Mouse (Mus musculus): ENCODE measurements at regions not wholly inside any gene's neighbourhood (a gene's known extent, or its start where the extent isn't known, plus 50 kb on each side); places are given as distances from the start of the nearest gene placed in this dataset.
A peak's percentile ranks its signal among the peaks of the same experiment; 100 is the strongest.
"Not testable (repeated sequence)": the region's sequence is repeated elsewhere in the genome, so short reads cannot be mapped to it uniquely, and the experiment has no call there.

DNA sequence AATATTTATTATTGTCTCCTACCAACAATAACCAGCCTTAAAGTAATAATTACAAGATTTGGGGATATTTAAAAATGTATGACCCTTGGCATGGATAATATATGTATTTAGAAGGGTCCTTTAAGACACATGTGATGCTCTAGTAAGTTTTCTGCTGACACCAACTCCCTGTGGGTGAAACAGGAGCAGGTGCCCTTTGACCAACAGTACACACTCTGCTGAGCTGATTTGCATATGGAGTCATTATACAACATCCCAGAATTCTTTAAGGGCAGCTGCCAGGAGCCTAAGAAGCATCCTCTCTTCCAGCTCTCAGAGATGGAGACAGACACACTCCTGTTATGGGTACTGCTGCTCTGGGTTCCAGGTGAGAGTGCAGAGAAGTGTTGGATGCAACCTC is 274.1 kb downstream of the Rpia start:
- Histone ChIP-seq H3K4me1 (ENCODE audit: control insufficient read depth, insufficient read depth, low read length) (no peaks in the 10 kb centered on the region), H3K27ac (ENCODE audit: low read depth, low read length) (no peak overlapping the region), H3K4me3 (ENCODE audit: low read depth, low read length) (no peak overlapping the region), H3K4me2 (ENCODE audit: low read depth, low read length) (no peak overlapping the region), H3K9me3 (ENCODE audit: control insufficient read depth, low read length) (no peaks in the 10 kb centered on the region), H3K36me3 (ENCODE audit: control insufficient read depth, insufficient read depth, low read length) (no peaks in the 10 kb centered on the region), H3K27me3 (ENCODE audit: control insufficient read depth, insufficient read depth, low read length) (no peaks in the 10 kb centered on the region), H3K9ac (replicated peaks; ENCODE audit: low read depth, low read length) (no peak overlapping the region)
- ATAC-seq (ENCODE audit: low read depth) = no peak

DNA sequence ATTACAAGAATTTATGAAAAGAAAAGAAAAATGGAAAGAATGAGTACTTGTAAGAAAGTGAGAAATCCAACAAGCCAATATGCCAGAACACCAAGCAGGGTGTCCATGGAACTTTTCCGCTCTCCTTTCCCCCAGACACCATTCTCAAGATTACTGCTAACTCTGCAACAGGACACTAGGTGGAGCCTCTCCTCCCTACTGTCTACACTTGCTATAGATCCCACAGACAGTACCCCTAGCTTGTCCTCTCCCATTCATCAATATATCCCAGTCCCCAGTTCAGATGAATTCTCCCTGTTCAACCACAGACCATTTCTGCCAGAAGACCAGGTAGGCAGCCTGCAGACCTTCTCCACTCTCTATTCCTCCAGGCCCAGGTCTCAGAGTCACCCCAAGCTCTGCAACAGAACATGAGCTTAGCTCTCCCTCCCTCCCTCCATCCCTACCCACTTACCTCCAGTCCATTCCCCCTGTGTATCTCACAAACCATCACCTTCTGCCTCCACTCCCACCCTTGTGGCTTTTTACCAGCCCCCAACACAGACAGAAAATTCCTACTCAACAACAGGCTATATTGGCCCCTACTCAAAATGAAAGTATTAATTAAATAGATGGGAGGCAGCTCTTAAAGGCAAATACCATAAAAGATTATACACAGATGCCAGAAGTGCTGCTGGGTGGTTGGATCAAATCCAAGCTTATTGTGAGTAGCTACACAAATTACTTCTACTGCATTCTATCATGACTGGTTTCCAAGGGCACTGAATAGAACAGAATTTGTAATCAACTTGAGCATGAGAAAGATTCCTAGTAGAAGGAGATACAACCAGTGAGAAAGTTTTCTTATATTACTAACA is 323.2 kb downstream of the Rpia start:
- Histone ChIP-seq H3K4me3 (ENCODE audit: low read depth, low read length) (no peak overlapping the region), H3K4me2 (ENCODE audit: low read depth, low read length) (no peak overlapping the region), H3K27me3 (ENCODE audit: control insufficient read depth, insufficient read depth, low read length) (no peaks in the 10 kb centered on the region), H3K27ac (ENCODE audit: low read depth, low read length) (no peak overlapping the region), H3K4me1 (ENCODE audit: control insufficient read depth, insufficient read depth, low read length) (no peaks in the 10 kb centered on the region), H3K36me3 (ENCODE audit: control insufficient read depth, insufficient read depth, low read length) (no peaks in the 10 kb centered on the region), H3K9ac (replicated peaks; ENCODE audit: low read depth, low read length) (no peak overlapping the region), H3K9me3 (ENCODE audit: control insufficient read depth, low read length) (no peaks in the 10 kb centered on the region)
- ATAC-seq (ENCODE audit: low read depth) = peak; percentile 70; the same call in 1 of the 2 replicates
- WGBS = 79% methylated on average over 1 of the region's 1 CpGs

DNA sequence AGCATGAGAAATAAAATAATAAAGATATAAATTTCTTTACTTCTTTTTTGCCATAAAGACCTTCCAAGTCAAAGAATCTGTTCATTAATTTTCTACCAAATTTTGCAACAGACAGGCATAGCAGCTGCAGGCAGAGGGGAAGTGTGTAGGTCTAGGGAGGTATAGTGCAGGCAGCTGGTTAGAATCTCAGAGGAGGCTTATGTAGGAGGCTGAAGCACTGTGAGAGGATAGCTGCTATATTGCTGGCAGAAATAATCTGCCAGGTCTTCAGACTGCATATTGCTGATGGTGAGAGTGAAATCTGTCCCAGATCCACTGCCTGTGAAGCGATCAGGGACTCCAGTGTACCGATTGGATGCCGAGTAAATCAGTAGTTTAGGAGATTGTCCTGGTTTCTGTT is 334.8 kb downstream of the Rpia start:
- Histone ChIP-seq H3K4me3 (ENCODE audit: low read depth, low read length) (no peak overlapping the region), H3K36me3 (ENCODE audit: control insufficient read depth, insufficient read depth, low read length) (no peaks in the 10 kb centered on the region), H3K27ac (ENCODE audit: low read depth, low read length) (no peak overlapping the region), H3K4me1 (ENCODE audit: control insufficient read depth, insufficient read depth, low read length) (no peaks in the 10 kb centered on the region), H3K9me3 (ENCODE audit: control insufficient read depth, low read length) (no peaks in the 10 kb centered on the region), H3K9ac (replicated peaks; ENCODE audit: low read depth, low read length) (no peak overlapping the region), H3K27me3 (ENCODE audit: control insufficient read depth, insufficient read depth, low read length) (no peaks in the 10 kb centered on the region), H3K4me2 (ENCODE audit: low read depth, low read length) (no peak overlapping the region)
- no peak for ATAC-seq (ENCODE audit: low read depth)
- WGBS = 97% methylated on average over 3 of the region's 3 CpGs

DNA sequence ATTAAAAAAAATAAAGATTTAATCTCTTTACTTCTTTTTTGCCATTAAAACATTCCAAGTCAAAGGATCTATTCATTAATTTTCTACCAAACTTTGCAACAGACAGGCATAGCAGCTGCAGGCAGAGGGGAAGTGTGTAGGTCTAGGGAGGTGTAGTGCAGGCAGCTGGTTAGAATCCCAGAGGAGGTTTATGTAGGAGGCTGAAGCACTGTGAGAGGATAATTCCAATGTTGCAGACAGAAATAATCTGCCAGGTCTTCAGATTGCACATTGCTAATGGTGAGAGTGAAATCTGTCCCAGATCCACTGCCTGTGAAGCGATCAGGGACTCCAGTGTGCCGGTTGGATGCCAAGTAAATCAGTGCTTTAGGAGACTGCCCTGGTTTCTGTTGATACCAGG is 357.3 kb downstream of the Rpia start:
- H3K27me3 ChIP-seq (ENCODE audit: control insufficient read depth, insufficient read depth, low read length); H3K4me2 ChIP-seq (ENCODE audit: low read depth, low read length); H3K36me3 ChIP-seq (ENCODE audit: control insufficient read depth, insufficient read depth, low read length); H3K9ac ChIP-seq (replicated peaks; ENCODE audit: low read depth, low read length); H3K9me3 ChIP-seq (ENCODE audit: control insufficient read depth, low read length); H3K4me1 ChIP-seq (ENCODE audit: control insufficient read depth, insufficient read depth, low read length); H3K4me3 ChIP-seq (ENCODE audit: low read depth, low read length); H3K27ac ChIP-seq (ENCODE audit: low read depth, low read length); ATAC-seq (ENCODE audit: low read depth): not testable (repeated sequence)
- WGBS = 92% methylated on average over 2 of the region's 2 CpGs

DNA sequence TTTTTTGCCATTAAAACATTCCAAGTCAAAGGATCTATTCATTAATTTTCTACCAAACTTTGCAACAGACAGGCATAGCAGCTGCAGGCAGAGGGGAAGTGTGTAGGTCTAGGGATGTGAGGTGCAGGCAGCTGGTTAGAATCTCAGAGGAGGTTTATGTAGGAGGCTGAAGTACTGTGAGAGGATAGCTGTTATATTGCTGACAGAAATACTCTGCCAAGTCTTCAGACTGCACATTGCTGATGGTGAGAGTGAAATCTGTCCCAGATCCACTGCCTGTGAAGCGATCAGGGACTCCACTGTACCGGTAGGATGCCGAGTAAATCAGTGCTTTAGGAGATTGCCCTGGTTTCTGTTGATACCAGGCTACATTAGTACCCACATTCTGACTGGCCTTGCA is 385.7 kb downstream of the Rpia start:
- not testable (repeated sequence) for ATAC-seq (ENCODE audit: low read depth); H3K36me3 ChIP-seq (ENCODE audit: control insufficient read depth, insufficient read depth, low read length); H3K4me1 ChIP-seq (ENCODE audit: control insufficient read depth, insufficient read depth, low read length); H3K4me3 ChIP-seq (ENCODE audit: low read depth, low read length); H3K27ac ChIP-seq (ENCODE audit: low read depth, low read length); H3K9me3 ChIP-seq (ENCODE audit: control insufficient read depth, low read length); H3K27me3 ChIP-seq (ENCODE audit: control insufficient read depth, insufficient read depth, low read length); H3K9ac ChIP-seq (replicated peaks; ENCODE audit: low read depth, low read length); H3K4me2 ChIP-seq (ENCODE audit: low read depth, low read length)
- 92% methylated on average over 3 of the region's 3 CpGs for WGBS

DNA sequence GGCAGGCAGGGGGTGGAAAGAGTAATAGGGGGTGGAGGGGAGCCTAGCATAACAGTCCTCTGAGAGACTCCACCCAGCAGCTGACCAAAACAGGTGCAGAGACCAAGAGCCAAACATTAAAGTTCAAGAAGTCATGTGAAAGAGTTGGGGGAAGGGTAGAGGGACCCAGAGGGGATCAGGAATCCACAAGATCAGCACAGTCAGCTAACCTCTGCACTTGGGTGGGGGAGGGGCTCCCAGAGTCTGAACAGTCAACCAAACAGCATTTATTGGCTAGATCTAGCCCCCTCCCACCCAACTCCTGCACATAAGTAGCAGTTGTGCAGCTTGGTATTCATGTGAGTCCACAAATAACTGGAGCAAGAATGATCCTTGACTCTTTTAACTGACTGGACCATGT is 402.2 kb downstream of the Rpia start:
- H3K4me3 ChIP-seq (ENCODE audit: low read depth, low read length); H3K36me3 ChIP-seq (ENCODE audit: control insufficient read depth, insufficient read depth, low read length); H3K4me1 ChIP-seq (ENCODE audit: control insufficient read depth, insufficient read depth, low read length); ATAC-seq (ENCODE audit: low read depth); H3K27me3 ChIP-seq (ENCODE audit: control insufficient read depth, insufficient read depth, low read length); H3K27ac ChIP-seq (ENCODE audit: low read depth, low read length); H3K9ac ChIP-seq (replicated peaks; ENCODE audit: low read depth, low read length); H3K4me2 ChIP-seq (ENCODE audit: low read depth, low read length); H3K9me3 ChIP-seq (ENCODE audit: control insufficient read depth, low read length): not testable (repeated sequence)

DNA sequence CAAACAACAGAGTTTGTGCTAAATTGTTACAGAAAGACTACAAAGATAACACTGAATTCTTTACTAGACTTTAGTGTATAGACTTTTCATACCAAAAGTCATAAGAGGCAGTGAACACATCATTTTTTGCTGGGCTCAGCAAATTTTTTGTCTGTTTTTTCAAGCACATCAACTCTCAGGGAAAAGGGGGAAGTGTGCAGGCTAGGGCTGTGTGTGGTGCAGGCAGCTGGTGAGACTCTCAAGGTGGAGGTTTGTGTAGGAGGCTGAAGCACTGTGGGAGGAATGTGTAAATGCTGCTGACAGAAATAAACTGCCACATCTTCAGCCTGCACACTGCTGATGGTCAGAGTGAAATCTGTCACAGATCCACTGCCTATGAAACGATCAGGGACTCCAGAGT is 405.6 kb downstream of the Rpia start:
- not testable (repeated sequence) for H3K9ac ChIP-seq (replicated peaks; ENCODE audit: low read depth, low read length); H3K27ac ChIP-seq (ENCODE audit: low read depth, low read length); H3K4me1 ChIP-seq (ENCODE audit: control insufficient read depth, insufficient read depth, low read length); H3K27me3 ChIP-seq (ENCODE audit: control insufficient read depth, insufficient read depth, low read length); H3K4me3 ChIP-seq (ENCODE audit: low read depth, low read length); H3K9me3 ChIP-seq (ENCODE audit: control insufficient read depth, low read length); ATAC-seq (ENCODE audit: low read depth); H3K4me2 ChIP-seq (ENCODE audit: low read depth, low read length); H3K36me3 ChIP-seq (ENCODE audit: control insufficient read depth, insufficient read depth, low read length)
- no CpG with 5 or more reads among the region's 1 CpGs for WGBS

DNA sequence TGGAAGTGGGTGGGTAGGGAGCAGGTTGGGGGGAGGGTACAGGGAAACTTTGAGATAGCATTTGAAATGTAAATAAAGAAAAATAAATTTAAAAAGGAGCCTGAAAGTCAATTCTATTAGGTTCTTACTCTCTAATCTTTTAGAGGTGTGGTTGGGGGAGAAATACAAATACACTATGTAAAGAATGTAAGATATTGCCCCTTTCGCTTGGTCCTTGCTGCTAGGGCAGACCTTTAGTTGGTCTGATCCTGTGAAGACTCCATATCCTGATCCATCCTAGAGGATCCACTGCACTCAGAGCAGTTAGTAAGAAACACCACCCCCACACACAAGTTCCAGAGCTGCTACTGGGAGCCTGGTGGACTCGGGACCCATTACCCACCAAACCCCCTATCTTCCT is 412.7 kb downstream of the Rpia start:
- ATAC-seq (ENCODE audit: low read depth); H3K9ac ChIP-seq (replicated peaks; ENCODE audit: low read depth, low read length); H3K27me3 ChIP-seq (ENCODE audit: control insufficient read depth, insufficient read depth, low read length); H3K4me2 ChIP-seq (ENCODE audit: low read depth, low read length); H3K9me3 ChIP-seq (ENCODE audit: control insufficient read depth, low read length); H3K27ac ChIP-seq (ENCODE audit: low read depth, low read length); H3K36me3 ChIP-seq (ENCODE audit: control insufficient read depth, insufficient read depth, low read length); H3K4me1 ChIP-seq (ENCODE audit: control insufficient read depth, insufficient read depth, low read length); H3K4me3 ChIP-seq (ENCODE audit: low read depth, low read length): not testable (repeated sequence)
- 95% methylated on average over 2 of the region's 2 CpGs for WGBS

DNA sequence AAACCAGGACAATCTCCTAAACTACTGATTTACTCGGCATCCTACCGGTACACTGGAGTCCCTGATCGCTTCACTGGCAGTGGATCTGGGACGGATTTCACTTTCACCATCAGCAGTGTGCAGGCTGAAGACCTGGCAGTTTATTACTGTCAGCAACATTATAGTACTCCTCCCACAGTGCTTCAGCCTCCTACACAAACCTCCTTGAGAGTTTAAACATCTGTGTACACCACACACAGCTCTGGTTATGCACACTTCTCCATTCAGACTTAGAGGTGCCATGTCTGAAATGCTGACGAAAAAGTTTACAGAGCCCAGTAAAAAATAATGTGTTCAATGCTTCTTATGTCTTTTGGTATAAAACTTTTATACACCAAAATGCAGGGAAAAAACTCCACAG is 420.2 kb downstream of the Rpia start:
- not testable (repeated sequence) for H3K4me3 ChIP-seq (ENCODE audit: low read depth, low read length); H3K27ac ChIP-seq (ENCODE audit: low read depth, low read length); H3K4me1 ChIP-seq (ENCODE audit: control insufficient read depth, insufficient read depth, low read length); ATAC-seq (ENCODE audit: low read depth); H3K4me2 ChIP-seq (ENCODE audit: low read depth, low read length); H3K9ac ChIP-seq (replicated peaks; ENCODE audit: low read depth, low read length); H3K36me3 ChIP-seq (ENCODE audit: control insufficient read depth, insufficient read depth, low read length); H3K27me3 ChIP-seq (ENCODE audit: control insufficient read depth, insufficient read depth, low read length); H3K9me3 ChIP-seq (ENCODE audit: control insufficient read depth, low read length)
- 92% methylated on average over 5 of the region's 5 CpGs for WGBS
